Mouse (Mus musculus): ENCODE results near the gene Ftl1.
"Not testable (repeated sequence)": the region's sequence is repeated elsewhere in the genome, so short reads cannot be mapped to it uniquely, and the experiment has no call there.

The Ftl1 gene

GRCm38 (mm10) chr7:45476453-45476852, 16.8 kb upstream of the Ftl1 start:
- DNase-seq (ENCODE audit: low spot score in 2 of 2) = no peak

GRCm38 (mm10) chr7:45475291-45475969, 15.7 kb upstream of the Ftl1 start:
- DNase-seq (ENCODE audit: low spot score in 2 of 2) = no peak

- peak in 1 of 2 experiments; percentile 61 for DNase-seq (ENCODE audit: low spot score in 2 of 2)
Observed at GRCm38 (mm10) chr7:45470869-45471268, 11.2 kb upstream of the Ftl1 start.

GRCm38 (mm10) chr7:45467090-45467670, 7.5 kb upstream of the Ftl1 start:
- DNase-seq (ENCODE audit: low spot score in 2 of 2) = no peak

- peak; percentile 90 to 97 for DNase-seq (ENCODE audit: low spot score in 2 of 2)
Observed at GRCm38 (mm10) chr7:45466283-45467089, 6.8 kb upstream of the Ftl1 start, which contains the start of gene Bax. Gene Bax (minus strand): TSS chr7:45466898.

- DNase-seq (ENCODE audit: low spot score in 2 of 2) = no peak
Observed at GRCm38 (mm10) chr7:45465549-45465948, 5.9 kb upstream of the Ftl1 start.

GRCm38 (mm10) chr7:45465112-45465511, 5.4 kb upstream of the Ftl1 start:
- no peak for DNase-seq (ENCODE audit: low spot score in 2 of 2)

GRCm38 (mm10) chr7:45463987-45464778, 4.5 kb upstream of the Ftl1 start:
- no peak for DNase-seq (ENCODE audit: low spot score in 2 of 2)

- DNase-seq (ENCODE audit: low spot score in 2 of 2) = not testable (repeated sequence)
Observed at GRCm38 (mm10) chr7:45462868-45463267, 3.2 kb upstream of the Ftl1 start.

- DNase-seq (ENCODE audit: low spot score in 2 of 2) = no peak
Observed at GRCm38 (mm10) chr7:45462325-45462724, 2.6 kb upstream of the Ftl1 start.

GRCm38 (mm10) chr7:45461781-45462180, 2.1 kb upstream of the Ftl1 start:
- no peak for DNase-seq (ENCODE audit: low spot score in 2 of 2)

GRCm38 (mm10) chr7:45461326-45461725, 1.6 kb upstream of the Ftl1 start:
- DNase-seq (ENCODE audit: low spot score in 2 of 2) = no peak

- DNase-seq (ENCODE audit: low spot score in 2 of 2) = peak in 1 of 2 experiments; percentile 54
Observed at GRCm38 (mm10) chr7:45460860-45461314, 1.2 kb upstream of the Ftl1 start.

GRCm38 (mm10) chr7:45460377-45460776, 693 bp upstream of the Ftl1 start:
- no peak for DNase-seq (ENCODE audit: low spot score in 2 of 2)

- peak; percentile 77 to 82 for DNase-seq (ENCODE audit: low spot score in 2 of 2)
Observed at GRCm38 (mm10) chr7:45458748-45459563, 728 bp downstream of the Ftl1 start.

GRCm38 (mm10) chr7:45457204-45458060, 2.3 kb downstream of the Ftl1 start:
- no peak for DNase-seq (ENCODE audit: low spot score in 2 of 2)

GRCm38 (mm10) chr7:45456721-45457203, 2.9 kb downstream of the Ftl1 start:
- DNase-seq (ENCODE audit: low spot score in 2 of 2) = no peak

GRCm38 (mm10) chr7:45455932-45456696, 3.6 kb downstream of the Ftl1 start:
- DNase-seq (ENCODE audit: low spot score in 2 of 2) = no peak

GRCm38 (mm10) chr7:45454971-45455370, 4.7 kb downstream of the Ftl1 start:
- no peak for DNase-seq (ENCODE audit: low spot score in 2 of 2)
